Comparison of ENCODE assay signal across 9 mouse cellular contexts in genomic region chr14:24501256-24501655, GRCm38 (mm10). TPM values are rescaled to one million over a fixed set of nuclear protein-coding genes. Genes with fewer than 3 reads are reported as not detected.
DNase-seq lines count a peak whose midpoint lies in the region; ATAC-seq and TF ChIP-seq lines count a peak whose summit lies in the region.
"Had no signal": no experiment of that assay in that cellular context is flagged by ENCODE, and none has a peak within 500 bp of the region (broad histone marks: within the 10 kb centered on the region; RNA-seq: fewer than 3 reads in every experiment).

No protein-coding gene starts in this region.

- peak overlapping the region; percentile 35 for H3K4me2 ChIP-seq in kidney, postnatal 0 days (ENCODE audit: low read length)
- H3K4me2 ChIP-seq in hindbrain, postnatal 0 days (ENCODE audit: low read depth, low read length): no peak overlapping the region
- no peak overlapping the region for H3K4me2 ChIP-seq in neural tube, embryonic 14.5 days (ENCODE audit: low read depth, low read length)

- peaks cover 29% of the 10 kb centered on the region for H3K36me3 ChIP-seq in kidney, postnatal 0 days (ENCODE audit: insufficient read depth, low read length)
- H3K36me3 ChIP-seq in forebrain, embryonic 10.5 days (replicated peaks): peaks cover 38% of the 10 kb centered on the region
- H3K36me3 ChIP-seq in hindbrain, postnatal 0 days (ENCODE audit: insufficient read depth, low read length): peaks cover 23% of the 10 kb centered on the region
- H3K36me3 ChIP-seq in neural tube, embryonic 14.5 days (ENCODE audit: control insufficient read depth, insufficient read depth, low read length): peaks cover 25% of the 10 kb centered on the region

- no peaks in the 10 kb centered on the region for H3K9me3 ChIP-seq in kidney, postnatal 0 days (replicated peaks; ENCODE audit: low read length)
- H3K9me3 ChIP-seq in forebrain, embryonic 10.5 days: peaks cover 8% of the 10 kb centered on the region; the same call in 1 of the 2 replicates
- H3K9me3 ChIP-seq in hindbrain, postnatal 0 days (ENCODE audit: low read length): no peaks in the 10 kb centered on the region
- H3K9me3 ChIP-seq in neural tube, embryonic 14.5 days (ENCODE audit: control insufficient read depth, low read length): no peaks in the 10 kb centered on the region

- H3K4me1 ChIP-seq in kidney, postnatal 0 days (replicated peaks; ENCODE audit: insufficient read depth, low read length): no peaks in the 10 kb centered on the region
- H3K4me1 ChIP-seq in forebrain, embryonic 10.5 days: peaks cover 27% of the 10 kb centered on the region
- peaks cover 4% of the 10 kb centered on the region; the same call in 1 of the 2 replicates for H3K4me1 ChIP-seq in hindbrain, postnatal 0 days (ENCODE audit: insufficient read depth, low read length)
- peaks cover 15% of the 10 kb centered on the region for H3K4me1 ChIP-seq in neural tube, embryonic 14.5 days (ENCODE audit: control insufficient read depth, insufficient read depth, low read length)

- no peak for ATAC-seq in kidney, postnatal 0 days (replicated peaks; ENCODE audit: low FRiP score, low read depth)
- ATAC-seq in hindbrain, postnatal 0 days: no peak
- ATAC-seq in neural tube, embryonic 14.5 days (ENCODE audit: low read depth): no peak

- intact Hi-C loops in left cerebral cortex, postnatal 36 days (cut with DNase I): loop anchor here (5.0 to 10.0 kb wide), 5 partner anchors 141 to 1196 kb away; partner anchors contain the start of gene Zmiz1

- H3K4me3 ChIP-seq in kidney, postnatal 0 days (replicated peaks; ENCODE audit: low read depth, low read length): no peak overlapping the region
- no peak overlapping the region; the same call in 1 of the 2 replicates for H3K4me3 ChIP-seq in forebrain, embryonic 10.5 days
- no peak overlapping the region for H3K4me3 ChIP-seq in hindbrain, postnatal 0 days (ENCODE audit: low read length)
- H3K4me3 ChIP-seq in neural tube, embryonic 14.5 days (ENCODE audit: low read depth, low read length): no peak overlapping the region

- no peak overlapping the region for H3K9ac ChIP-seq in kidney, postnatal 0 days (ENCODE audit: low read depth, low read length)
- H3K9ac ChIP-seq in hindbrain, postnatal 0 days (replicated peaks; ENCODE audit: low read length): no peak overlapping the region; the same call in 1 of the 2 replicates
- H3K9ac ChIP-seq in neural tube, embryonic 14.5 days (replicated peaks; ENCODE audit: low read depth, low read length): peak overlapping the region; percentile 29

- H3K27ac ChIP-seq in kidney, postnatal 0 days: peak overlapping the region; percentile 54
- peak overlapping the region; percentile 88 for H3K27ac ChIP-seq in forebrain, embryonic 10.5 days
- H3K27ac ChIP-seq in hindbrain, postnatal 0 days: peak overlapping the region; percentile 78
- peak overlapping the region; percentile 93 for H3K27ac ChIP-seq in neural tube, embryonic 14.5 days (ENCODE audit: low read depth, low read length)
- H3K27ac ChIP-seq: liver, embryonic 14.5 days had no signal

- H3K27me3 ChIP-seq in kidney, postnatal 0 days (ENCODE audit: insufficient read depth, low read length): no peaks in the 10 kb centered on the region
- no peaks in the 10 kb centered on the region for H3K27me3 ChIP-seq in forebrain, embryonic 10.5 days (ENCODE audit: poor library complexity, severe bottlenecking)
- no peaks in the 10 kb centered on the region for H3K27me3 ChIP-seq in hindbrain, postnatal 0 days (ENCODE audit: insufficient read depth, low read length)
- no peaks in the 10 kb centered on the region for H3K27me3 ChIP-seq in neural tube, embryonic 14.5 days (ENCODE audit: control insufficient read depth, insufficient read depth, low read length)

- TF ChIP-seq CTCF in kidney, postnatal 0 days (IDR thresholded peaks at IDR 0.05; ENCODE audit: low read depth): no peak
- no peak for TF ChIP-seq CTCF in hindbrain, postnatal 0 days (IDR thresholded peaks at IDR 0.05; ENCODE audit: low read depth)

- 46% methylated on average over 4 of the region's 4 CpGs for WGBS in kidney, postnatal 0 days
- WGBS in forebrain, embryonic 10.5 days: 68% methylated on average over 4 of the region's 4 CpGs
- WGBS in hindbrain, postnatal 0 days: 27% methylated on average over 4 of the region's 4 CpGs
- WGBS in neural tube, embryonic 14.5 days: 21% methylated on average over 4 of the region's 4 CpGs

- DNase-seq in kidney, postnatal 0 days (ENCODE audit: low spot score): no peak
- no peak for DNase-seq in kidney, adult 11 months
- no peak for DNase-seq in forebrain, embryonic 10.5 days (ENCODE audit: extremely low spot score, low spot score)
- DNase-seq in hindbrain, postnatal 0 days (ENCODE audit: low spot score): peak; percentile 31
- no peak for DNase-seq in urinary bladder, postnatal 36 days (ENCODE audit: low spot score in 2 of 2)
- no peak for DNase-seq in adipocyte (ENCODE audit: low spot score)
- no peak for DNase-seq in left cerebral cortex, postnatal 36 days (ENCODE audit: low spot score in 2 of 2)

RNA-seq across cellular contexts. Expression of gene Rps24, which starts 14.3 kb away (rescaled TPM):
- 1,278 and 1,460 TPM in 2 replicates for polyA plus RNA-seq in kidney, postnatal 0 days (2015; fragmentation: Nextera tagmentation; extraction: Ambion mirVana)
- 1,109 and 1,125 TPM in 2 replicates for polyA plus RNA-seq in forebrain, embryonic 10.5 days (2016; fragmentation: Nextera tagmentation; extraction: Ambion mirVana)
- total RNA-seq in hindbrain, postnatal 0 days (2014; rRNA removed): 1,072 and 1,073 TPM in 2 replicates
- 826 and 833 TPM in 2 replicates for polyA plus RNA-seq in hindbrain, postnatal 0 days (2015; fragmentation: Nextera tagmentation; extraction: Ambion mirVana)
- 705 and 740 TPM in 2 replicates for polyA plus RNA-seq in neural tube, embryonic 14.5 days (2014; fragmentation: Nextera tagmentation; extraction: Ambion mirVana)
- total RNA-seq in left cerebral cortex, postnatal 36 days (2021): 100 to 1,000 TPM; 665 to 675 TPM

RNA-seq across cellular contexts. Expression of gene Polr3a, which starts 14.4 kb away (rescaled TPM):
- polyA plus RNA-seq in kidney, postnatal 0 days (2015; fragmentation: Nextera tagmentation; extraction: Ambion mirVana): 11.0 and 11.5 TPM in 2 replicates
- 21.2 and 21.3 TPM in 2 replicates for polyA plus RNA-seq in forebrain, embryonic 10.5 days (2016; fragmentation: Nextera tagmentation; extraction: Ambion mirVana)
- total RNA-seq in hindbrain, postnatal 0 days (2014; rRNA removed): 16.1 and 22.4 TPM in 2 replicates
- polyA plus RNA-seq in hindbrain, postnatal 0 days (2015; fragmentation: Nextera tagmentation; extraction: Ambion mirVana): 14.0 and 16.0 TPM in 2 replicates
- polyA plus RNA-seq in neural tube, embryonic 14.5 days (2014; fragmentation: Nextera tagmentation; extraction: Ambion mirVana): 19.8 and 23.7 TPM in 2 replicates
- total RNA-seq in left cerebral cortex, postnatal 36 days (2021): 10 to 100 TPM; 38.3 to 39.2 TPM
